Mouse (Mus musculus) neural tube, embryonic 11.5 days (tissue): ENCODE measurements at regions not wholly inside any gene's neighbourhood (a gene's known extent, or its start where the extent isn't known, plus 50 kb on each side); places are given as distances from the start of the nearest gene placed in this dataset.

Experiments
- ATAC-seq: fragments of 200-750 bp; cut with Nextera tagmentation; 2 replicates; pipeline ENCODE4 v1.8.0; 2017; ENCODE audit warnings: moderate number of reproducible peaks, mild to moderate bottlenecking, moderate TSS enrichment, moderate library complexity; ENCODE audit not compliant: insufficient read depth, low FRiP score, low TSS enrichment
- DNase-seq: peaks from one replicate; pipeline ENCODE4 v3.0.0-alpha.2; 2015; ENCODE audit warnings: low spot score
- H3K27ac ChIP-seq: fragments of 300-500 bp; sonication (generic); 2 replicates; pipeline ENCODE4 v1.5.1; 2014; ENCODE audit warnings: low read depth, mild to moderate bottlenecking, low read length
- H3K27me3 ChIP-seq: fragments of 300-500 bp; sonication (generic); 2 replicates; pipeline ENCODE4 v1.6.1; 2014; ENCODE audit warnings: mild to moderate bottlenecking, low read length, mixed read lengths; ENCODE audit not compliant: control insufficient read depth, insufficient read depth
- H3K36me3 ChIP-seq: fragments of 300-500 bp; sonication (generic); 2 replicates; pipeline ENCODE4 v1.6.1; 2014; ENCODE audit warnings: mild to moderate bottlenecking, low read length, moderate library complexity, mixed read lengths; ENCODE audit not compliant: control insufficient read depth, insufficient read depth
- H3K4me1 ChIP-seq: fragments of 300-500 bp; sonication (generic); 2 replicates; pipeline ENCODE4 v1.6.1; 2014; ENCODE audit warnings: low read length, mixed read lengths; ENCODE audit not compliant: control insufficient read depth, insufficient read depth
- H3K4me2 ChIP-seq: fragments of 300-500 bp; sonication (generic); 2 replicates; pipeline ENCODE4 v1.6.1; 2014; ENCODE audit warnings: low read depth, mild to moderate bottlenecking, moderate library complexity
- H3K4me3 ChIP-seq: fragments of 300-500 bp; sonication (generic); 2 replicates; pipeline ENCODE4 v1.5.1; 2014; ENCODE audit warnings: low read depth, low read length
- H3K9ac ChIP-seq: fragments of 300-500 bp; sonication (generic); 2 replicates; pipeline ENCODE4 v1.6.1; 2014; ENCODE audit warnings: mild to moderate bottlenecking, low read length
- H3K9me3 ChIP-seq: fragments of 300-500 bp; sonication (generic); 2 replicates; pipeline ENCODE4 v1.6.1; 2016; ENCODE audit warnings: low read length; ENCODE audit not compliant: control insufficient read depth
- WGBS: fragments of 180-500 bp; shearing (Covaris S2); extraction: QIAGEN DNeasy Blood & Tissue Kit; methylation state at CpG from one replicate; pipeline ENCODE4 v1.1.7; 2014; 5-methylcytosine and 5-hydroxymethylcytosine counted together

DNA sequence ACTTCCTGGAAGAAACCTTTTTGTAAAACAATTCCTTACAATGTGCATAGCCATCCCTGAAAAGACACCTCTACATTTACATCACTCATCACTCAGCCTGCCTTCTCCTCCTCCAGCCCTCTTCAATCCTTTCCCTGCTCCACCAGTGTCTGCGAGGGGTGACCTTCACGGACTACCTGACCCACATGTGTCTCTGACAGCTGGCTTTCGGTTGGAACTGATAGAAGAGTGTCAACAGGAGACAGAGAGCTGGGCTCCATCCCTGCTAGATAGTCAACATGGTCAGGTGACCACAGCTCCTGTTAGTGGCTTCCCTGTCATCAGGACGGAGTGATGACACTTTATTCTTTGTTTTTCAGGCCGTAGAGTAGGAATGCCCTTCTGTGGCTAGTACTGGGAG lies 72.4 kb upstream of the Lhcgr start:
- Histone ChIP-seq H3K9ac (no peak overlapping the region), H3K4me2 (no peak overlapping the region), H3K4me1 (no peaks in the 10 kb centered on the region), H3K27ac (no peak overlapping the region), H3K27me3 (no peaks in the 10 kb centered on the region), H3K9me3 (no peaks in the 10 kb centered on the region), H3K36me3 (no peaks in the 10 kb centered on the region), H3K4me3 (no peak overlapping the region)
- ATAC-seq: no peak
- DNase-seq: no peak
- 78% methylated on average over 5 of the region's 5 CpGs for WGBS

- no peak for DNase-seq
- no peak overlapping the region for H3K27ac ChIP-seq
- H3K4me3 ChIP-seq: no peak overlapping the region
- H3K4me1 ChIP-seq: no peaks in the 10 kb centered on the region
- no peaks in the 10 kb centered on the region for H3K9me3 ChIP-seq
- no peaks in the 10 kb centered on the region for H3K36me3 ChIP-seq
- no peak overlapping the region for H3K9ac ChIP-seq
- H3K4me2 ChIP-seq: no peak overlapping the region
- no peak for ATAC-seq
- WGBS: 98% methylated on average over 2 of the region's 2 CpGs
- H3K27me3 ChIP-seq: no peaks in the 10 kb centered on the region
Measured at GRCm38 (mm10) chr17:88861128-88861527, 69.3 kb upstream of the Lhcgr start.

- Histone ChIP-seq H3K4me3 (no peak overlapping the region), H3K36me3 (no peaks in the 10 kb centered on the region), H3K9me3 (no peaks in the 10 kb centered on the region), H3K27ac (no peak overlapping the region), H3K4me2 (no peak overlapping the region), H3K4me1 (no peaks in the 10 kb centered on the region), H3K9ac (no peak overlapping the region), H3K27me3 (no peaks in the 10 kb centered on the region)
- DNase-seq (no peak), ATAC-seq (no peak)
- 76% methylated on average over 1 of the region's 1 CpGs for WGBS
Measured at GRCm38 (mm10) chr17:88860576-88860975, 68.8 kb upstream of the Lhcgr start.

GRCm38 (mm10) chr17:88858666-88859065 lies 66.9 kb upstream of the Lhcgr start:
- no peaks in the 10 kb centered on the region for H3K4me1 ChIP-seq
- no peak overlapping the region for H3K4me3 ChIP-seq
- no peak for ATAC-seq
- H3K9me3 ChIP-seq: no peaks in the 10 kb centered on the region
- no peak for DNase-seq
- WGBS: 81% methylated on average over 4 of the region's 4 CpGs
- H3K36me3 ChIP-seq: no peaks in the 10 kb centered on the region
- H3K9ac ChIP-seq: no peak overlapping the region
- no peaks in the 10 kb centered on the region for H3K27me3 ChIP-seq
- no peak overlapping the region for H3K27ac ChIP-seq
- H3K4me2 ChIP-seq: no peak overlapping the region

DNA sequence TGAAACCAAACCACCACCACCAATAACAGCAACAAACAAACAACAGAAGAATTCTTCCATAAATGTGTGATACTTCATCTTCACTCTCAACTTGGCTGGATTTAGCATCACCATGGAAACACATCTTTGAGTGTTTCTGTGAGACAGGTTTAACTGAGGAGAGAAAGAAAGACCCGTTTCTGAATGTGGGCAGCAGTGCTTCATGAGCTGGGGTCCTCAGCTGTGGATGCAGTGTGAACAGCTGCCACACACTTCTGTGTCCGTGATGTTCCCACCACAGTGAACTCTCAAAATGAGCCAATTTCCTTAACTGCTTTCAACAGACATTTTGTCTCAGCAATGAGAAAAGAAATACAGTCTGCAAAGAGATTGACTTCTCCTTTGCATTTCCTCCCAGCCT lies 55.5 kb upstream of the Lhcgr start:
- H3K9ac ChIP-seq: no peak overlapping the region
- DNase-seq (no peak), ATAC-seq (no peak)
- H3K9me3 ChIP-seq: no peaks in the 10 kb centered on the region; the same call in 1 of the 2 replicates
- no peak overlapping the region for H3K4me2 ChIP-seq
- no peaks in the 10 kb centered on the region for H3K36me3 ChIP-seq
- H3K4me1 ChIP-seq: no peaks in the 10 kb centered on the region
- no peaks in the 10 kb centered on the region for H3K27me3 ChIP-seq
- H3K4me3 ChIP-seq: no peak overlapping the region
- WGBS: 84% methylated on average over 2 of the region's 2 CpGs
- H3K27ac ChIP-seq: no peak overlapping the region

GRCm38 (mm10) chr17:88845278-88845677 lies 53.5 kb upstream of the Lhcgr start:
- Histone ChIP-seq H3K9ac (no peak overlapping the region), H3K4me2 (no peak overlapping the region), H3K27ac (no peak overlapping the region), H3K4me3 (no peak overlapping the region), H3K27me3 (no peaks in the 10 kb centered on the region), H3K4me1 (no peaks in the 10 kb centered on the region), H3K36me3 (no peaks in the 10 kb centered on the region), H3K9me3 (no peaks in the 10 kb centered on the region; the same call in 1 of the 2 replicates)
- 89% methylated on average over 7 of the region's 7 CpGs for WGBS
- ATAC-seq: no peak
- DNase-seq: no peak
